Mouse (Mus musculus) layer of hippocampus, adult 18-20 months (tissue): Measurements from ENCODE around the gene Malrd1. TPM values are rescaled to one million over a fixed set of nuclear protein-coding genes. Genes with fewer than 3 reads are reported as not detected.
"Not testable (repeated sequence)": the region's sequence is repeated elsewhere in the genome, so short reads cannot be mapped to it uniquely, and the experiment has no call there.

ENCODE experiments used
- DNase-seq, 2 experiments: peaks; one replicate each; pipeline ENCODE4 v3.0.0; 2022; ENCODE audit warnings: low spot score in 2 of 2
- long read RNA-seq: library from polyadenylated mRNA; stranded (forward); transcript quantifications from one replicate; pipeline ENCODE4 v2.0.0, GENCODE M21; 2021
- total RNA-seq, 2 experiments: library from RNA; stranded (reverse); gene quantifications; 2 replicates each; pipeline ENCODE4 v1.2.3; 2021

Gene Malrd1
- not detected for total RNA-seq
- long read RNA-seq, result 0 reads

DNA sequence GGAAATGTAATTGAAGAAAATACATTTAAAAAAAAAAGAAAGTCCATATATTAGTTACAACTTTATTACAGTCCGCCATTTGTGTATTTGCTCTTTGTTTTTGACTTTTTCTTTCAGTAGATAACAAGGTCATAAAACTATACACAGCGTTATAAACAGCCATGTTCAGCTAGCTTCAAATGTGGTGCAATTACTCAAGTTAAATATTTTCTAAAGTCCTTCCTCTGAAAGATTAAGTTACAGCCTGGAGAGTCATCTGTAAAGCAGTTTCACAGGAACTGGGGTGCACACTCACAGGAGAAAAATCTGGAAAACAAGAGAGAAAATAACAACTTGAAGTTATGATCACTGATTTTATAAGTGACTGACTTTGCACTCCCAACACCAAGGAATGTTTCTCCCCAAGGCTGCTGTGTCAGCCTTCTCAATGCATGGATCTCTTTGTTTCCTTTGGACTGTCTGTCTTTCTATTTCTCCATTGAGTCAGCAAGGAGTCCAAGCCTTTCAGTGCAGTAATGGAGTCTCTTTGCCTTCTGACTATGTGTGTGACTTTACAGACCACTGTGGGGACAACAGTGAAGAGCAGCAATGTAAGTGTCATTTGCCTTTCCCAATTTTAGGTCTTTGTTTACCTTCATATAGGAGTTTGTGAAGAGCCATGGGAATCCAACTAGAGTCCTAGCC lies at the start of gene Malrd1:
TSS of gene Malrd1 (plus strand) at position 239 of the 684 bp plus-strand sequence.
- no peak for DNase-seq

- no peak for DNase-seq
Measured at GRCm38 (mm10) chr2:15538643-15539042, 12.4 kb downstream of the Malrd1 start.

DNA sequence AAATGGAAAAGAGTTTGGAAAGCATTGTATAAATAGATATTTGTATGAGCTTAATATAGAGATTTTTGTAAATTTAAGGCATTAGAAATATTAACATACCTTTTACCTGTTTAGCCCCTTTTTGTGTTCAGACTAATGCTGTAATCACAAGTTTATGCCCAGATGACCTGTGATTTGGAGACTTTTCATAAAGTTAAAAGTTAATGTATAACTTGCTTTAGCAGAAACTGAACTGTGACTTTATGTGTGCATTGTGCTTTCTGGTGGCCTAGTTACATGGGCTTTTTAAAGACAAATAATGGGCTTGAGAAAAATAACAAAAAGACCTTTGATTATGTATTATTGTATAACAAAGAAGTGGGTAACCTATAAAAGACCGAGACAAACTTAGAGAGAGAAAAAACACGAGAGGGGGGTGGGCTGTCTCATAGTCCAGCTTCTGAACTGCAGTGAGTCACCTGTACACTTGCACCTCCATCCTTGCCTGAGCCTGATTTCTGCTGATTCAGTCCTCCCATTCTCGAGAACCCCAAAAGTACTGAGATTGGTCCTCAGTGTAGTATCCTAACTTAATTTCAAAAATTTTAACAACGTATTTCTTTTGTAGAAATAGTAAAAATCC lies 87.2 kb downstream of the Malrd1 start:
- DNase-seq, result no peak

GRCm38 (mm10) chr2:15614026-15614425 lies 87.7 kb downstream of the Malrd1 start:
- no peak for DNase-seq

DNA sequence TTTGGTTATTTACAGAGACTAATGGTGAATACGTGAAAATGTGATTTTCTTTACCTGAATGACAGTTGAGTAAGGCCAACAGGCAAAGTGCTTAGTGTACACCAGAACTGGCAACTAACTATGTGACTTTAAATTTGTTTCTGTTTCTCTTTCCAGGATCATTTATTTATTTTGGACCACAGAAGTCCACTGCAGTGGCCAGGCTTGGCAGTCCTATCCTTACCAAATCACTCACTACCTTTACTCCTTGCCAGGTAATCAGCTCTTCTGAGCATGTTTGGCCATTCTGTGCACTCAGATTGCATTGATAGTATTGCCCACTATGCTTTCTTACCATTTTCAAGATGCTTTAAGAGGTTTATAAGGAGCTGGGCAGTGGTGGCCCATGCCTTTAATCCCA lies 109.5 kb downstream of the Malrd1 start:
- DNase-seq, result no peak

DNA sequence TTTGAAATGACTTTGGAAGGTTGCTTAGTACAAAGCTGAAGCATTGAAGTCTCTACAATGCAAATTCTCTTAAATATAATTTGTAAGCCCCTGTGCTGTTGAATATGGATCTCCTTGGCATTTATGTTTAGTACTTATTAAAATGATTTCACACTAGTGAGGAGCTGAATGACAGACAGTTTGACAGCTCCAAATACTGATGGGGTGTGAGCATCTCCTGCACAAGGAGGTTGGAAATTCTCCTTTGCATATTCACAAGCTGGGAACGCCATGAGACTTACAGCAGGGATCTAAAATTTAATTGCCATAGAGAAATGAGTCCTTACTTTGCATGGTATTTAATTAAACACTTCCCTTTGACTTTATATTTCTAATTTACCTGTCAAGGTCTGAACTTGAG lies 117.6 kb downstream of the Malrd1 start:
- DNase-seq, result peak in 1 of 2 experiments; percentile 1

DNA sequence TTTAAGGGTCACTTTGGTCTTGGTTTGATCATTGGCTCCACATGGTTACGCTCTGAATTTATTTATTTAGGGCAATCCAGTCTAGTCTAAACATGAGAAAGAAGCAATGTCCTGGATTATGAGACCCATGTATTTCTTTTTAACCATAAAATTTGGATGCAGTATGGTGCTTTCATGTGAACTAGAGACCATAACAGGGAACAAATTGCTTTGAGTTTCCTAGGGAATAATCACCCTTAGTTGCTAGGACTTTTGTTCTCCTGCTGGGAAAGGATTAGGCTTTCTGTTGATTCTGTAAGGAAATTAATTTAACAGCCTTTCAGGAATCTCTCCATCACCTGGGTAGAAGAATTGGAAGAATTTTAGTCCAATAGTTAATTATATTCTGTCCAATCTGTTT lies 130.1 kb downstream of the Malrd1 start:
- DNase-seq, result no peak

DNA sequence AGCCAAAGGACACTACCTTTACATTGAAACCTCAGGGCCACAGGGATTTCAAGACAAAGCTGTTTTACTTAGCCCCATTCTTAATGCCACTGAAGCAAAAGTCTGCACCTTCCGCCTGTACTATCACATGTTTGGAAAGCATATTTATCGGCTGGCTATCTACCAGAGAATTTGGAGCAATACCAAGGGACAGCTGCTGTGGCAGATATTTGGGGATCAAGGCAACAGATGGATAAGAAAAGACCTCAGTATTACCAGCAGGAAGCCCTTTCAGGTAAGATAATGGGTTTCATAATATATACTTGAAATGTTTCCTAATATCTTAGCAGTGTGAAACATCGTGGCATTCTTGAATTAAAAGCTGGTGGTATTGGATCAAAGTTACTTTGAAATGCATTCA lies 176.7 kb downstream of the Malrd1 start:
- no peak for DNase-seq

DNA sequence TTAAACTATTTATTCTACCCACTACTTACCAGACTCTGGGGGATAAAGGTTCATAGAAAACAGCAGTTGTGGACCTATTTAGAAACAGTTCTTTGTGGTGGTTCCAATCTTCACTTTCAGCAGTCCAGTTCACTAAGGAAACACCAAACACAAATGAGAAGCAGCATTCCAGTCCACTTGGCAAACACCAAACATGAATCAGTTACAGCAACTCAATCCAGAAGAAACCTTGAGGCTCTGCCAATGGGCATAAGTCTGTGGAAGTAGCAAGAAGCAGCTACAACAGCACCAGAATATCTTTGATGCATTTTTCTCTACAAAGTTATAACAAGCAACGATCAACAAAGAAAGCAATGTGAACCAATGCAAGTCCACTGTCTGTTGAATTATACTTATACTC lies 214.7 kb downstream of the Malrd1 start:
- DNase-seq, result peak; percentile 1 to 30

GRCm38 (mm10) chr2:15744979-15745688 lies 218.9 kb downstream of the Malrd1 start:
- no peak for DNase-seq

DNA sequence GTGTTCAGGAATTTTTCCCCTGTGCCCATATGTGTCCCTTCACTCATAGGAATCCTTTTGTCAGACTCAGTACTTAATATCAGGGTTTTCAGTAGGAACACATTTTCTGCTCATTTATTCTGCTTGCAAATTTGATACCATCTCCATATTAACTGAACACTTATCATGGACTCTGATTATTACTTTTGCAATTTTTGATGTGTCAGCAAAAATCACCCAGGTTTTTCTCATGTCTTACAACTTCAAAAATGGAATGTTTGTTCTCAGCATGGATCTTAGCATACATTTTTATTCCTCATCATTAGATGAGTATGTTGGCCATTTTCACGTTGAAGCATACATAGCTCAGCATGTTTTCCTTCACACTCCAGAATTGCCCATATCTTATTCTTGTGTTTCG lies 258.5 kb downstream of the Malrd1 start:
- DNase-seq, result no peak

DNA sequence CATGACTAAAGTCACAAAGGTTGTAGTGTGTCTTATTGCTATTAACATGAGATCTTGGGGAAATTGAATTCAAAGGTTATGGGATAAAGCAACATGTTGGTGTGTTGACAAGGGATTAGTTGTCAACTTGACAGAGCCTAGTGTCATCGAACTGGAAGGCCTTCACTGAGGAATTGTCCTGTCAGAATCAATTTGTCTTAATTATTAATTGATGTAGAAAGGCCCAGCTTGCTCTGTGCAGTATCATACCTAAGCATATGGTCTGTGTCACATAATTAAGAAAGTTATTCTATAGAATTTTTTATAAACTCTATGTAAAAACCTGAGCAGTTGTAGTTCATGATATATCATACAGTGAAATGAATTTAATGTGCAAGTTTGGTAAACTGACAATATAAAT lies 289.4 kb downstream of the Malrd1 start:
- no peak for DNase-seq

DNA sequence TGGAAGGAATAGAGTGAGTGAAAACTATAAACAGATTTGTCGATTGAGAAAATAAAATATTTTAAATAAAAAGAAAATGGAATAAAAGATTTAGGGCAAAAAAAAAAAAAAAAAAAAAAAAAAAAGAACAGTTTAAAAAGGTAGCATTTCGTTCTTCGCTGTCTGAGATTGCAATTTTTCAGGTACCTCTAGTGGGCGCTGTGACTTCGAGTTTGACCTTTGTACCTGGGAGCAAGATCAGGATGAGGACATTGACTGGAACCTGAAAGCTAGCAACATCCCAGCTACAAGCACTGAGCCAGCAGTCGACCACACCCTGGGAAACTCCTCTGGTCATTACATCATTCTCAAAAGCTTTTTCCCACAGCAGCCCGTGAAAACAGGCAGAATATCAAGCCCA lies 343.1 kb downstream of the Malrd1 start:
- no peak for DNase-seq

- DNase-seq, result no peak
Measured at GRCm38 (mm10) chr2:15893418-15894120, 367.3 kb downstream of the Malrd1 start.

DNA sequence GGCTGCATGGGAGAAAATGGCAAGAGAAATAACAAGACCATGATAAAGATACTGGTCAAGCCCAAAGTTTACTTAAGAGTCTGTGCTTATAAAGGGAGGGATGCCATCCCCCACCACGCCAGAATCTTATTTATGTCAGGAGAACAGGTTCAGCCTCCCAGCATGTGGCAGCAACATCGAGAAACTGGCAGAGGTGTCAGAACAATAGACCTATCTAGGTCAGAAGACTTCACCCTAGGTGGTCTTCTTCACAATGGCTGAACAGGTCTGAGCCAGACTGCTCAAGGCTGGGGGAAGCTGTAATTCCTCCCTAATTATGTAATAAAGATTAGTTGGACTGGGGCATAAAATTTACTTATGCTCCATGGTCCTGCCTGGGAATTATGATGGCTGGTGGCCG lies 399.2 kb downstream of the Malrd1 start:
- DNase-seq, result no peak

DNA sequence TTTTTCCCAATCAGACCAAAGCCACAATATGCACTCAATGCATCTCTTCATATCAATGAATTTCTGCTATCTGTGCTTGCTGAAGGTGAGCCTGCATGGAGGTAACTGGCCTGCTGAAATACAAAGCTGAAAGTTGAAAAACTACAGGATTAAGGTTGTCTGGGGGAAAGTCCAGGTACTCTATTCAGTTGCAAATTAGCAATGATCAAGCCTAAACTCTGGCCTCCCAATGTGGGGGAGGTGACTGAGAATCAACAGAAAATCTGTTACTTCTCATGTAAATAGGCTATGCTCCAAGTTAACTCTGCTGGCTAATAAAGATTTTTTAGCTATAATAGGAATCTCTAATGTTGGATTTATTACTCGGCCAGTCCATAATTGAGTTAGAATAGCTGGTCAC lies 399.8 kb downstream of the Malrd1 start:
- DNase-seq, result no peak

DNA sequence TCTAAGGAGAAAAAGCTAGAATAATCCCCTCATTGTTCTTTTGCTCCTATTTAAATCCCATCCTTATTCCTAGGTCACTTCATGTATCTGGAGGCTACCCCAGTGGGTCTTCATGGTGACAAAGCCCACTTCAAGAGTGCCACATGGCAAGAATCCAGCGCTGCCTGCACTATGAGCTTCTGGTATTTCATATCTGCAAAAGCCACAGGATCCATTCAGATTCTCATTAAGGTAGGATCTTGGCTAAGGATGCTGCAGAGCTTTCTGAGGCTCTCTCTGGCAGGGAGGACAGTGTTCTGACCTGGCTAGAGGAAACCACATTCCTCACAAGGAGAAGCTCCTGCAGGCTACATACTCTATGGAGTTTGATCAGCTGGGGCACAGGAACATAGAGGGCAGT lies 405.2 kb downstream of the Malrd1 start:
- no peak for DNase-seq

- DNase-seq, result no peak
Measured at GRCm38 (mm10) chr2:15931924-15932323, 405.6 kb downstream of the Malrd1 start.

DNA sequence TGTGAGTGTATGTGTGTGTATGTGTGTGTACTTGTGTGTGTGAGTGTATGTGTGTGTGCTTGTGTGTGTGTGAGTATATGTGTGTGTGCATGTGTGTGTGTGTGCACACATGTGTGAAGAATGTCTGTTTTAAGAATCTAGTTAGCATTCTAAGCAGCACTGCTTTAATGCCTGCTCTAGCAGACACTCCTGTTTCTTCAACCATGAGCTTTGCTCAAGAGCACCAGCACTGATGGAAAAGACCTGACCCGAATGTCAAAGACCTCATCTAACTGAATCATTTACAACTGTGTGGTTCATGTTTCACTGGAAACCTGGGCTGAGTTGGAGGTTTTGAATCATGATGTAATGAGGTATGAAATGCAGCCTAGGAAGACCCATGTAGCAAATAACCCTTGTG lies 406.1 kb downstream of the Malrd1 start:
- DNase-seq, result no peak

DNA sequence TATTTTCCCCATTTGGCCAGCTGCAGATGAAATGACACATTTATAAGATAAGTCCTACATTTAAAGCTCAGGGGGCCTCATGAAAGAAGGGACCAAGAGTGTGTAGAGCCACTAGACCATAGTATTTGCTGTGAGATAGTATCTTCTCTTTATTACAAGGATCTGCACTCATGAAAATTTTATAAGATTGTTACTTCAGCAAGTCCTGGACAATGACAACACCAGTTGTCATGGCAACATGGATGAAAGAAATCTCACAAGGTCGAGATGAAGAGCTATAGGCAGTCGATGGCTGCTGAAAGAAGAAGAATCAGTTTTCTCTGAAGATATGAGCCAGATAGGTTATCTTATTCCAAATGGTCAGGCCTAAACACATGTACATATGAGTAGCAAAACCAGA lies 476.6 kb downstream of the Malrd1 start:
- DNase-seq, result no peak

- DNase-seq, result not testable (repeated sequence)
Measured at GRCm38 (mm10) chr2:16017046-16017445, 490.8 kb downstream of the Malrd1 start.

- not testable (repeated sequence) for DNase-seq
Measured at GRCm38 (mm10) chr2:16017719-16018118, 491.4 kb downstream of the Malrd1 start.
